Mouse (Mus musculus) heart, embryonic 13.5 days (tissue): Measurements from ENCODE around the gene Eif4e2. TPM values are rescaled to one million over a fixed set of nuclear protein-coding genes. Genes with fewer than 3 reads are reported as not detected.

Experiments
- ATAC-seq: fragments of 200-750 bp; cut with Nextera tagmentation; 2 replicates; pipeline ENCODE4 v1.8.0; 2017; ENCODE audit warnings: moderate TSS enrichment; ENCODE audit not compliant: insufficient number of reproducible peaks, low FRiP score, low TSS enrichment; ENCODE audit errors: extremely low read depth
- H3K27ac ChIP-seq: fragments of 300-500 bp; sonication (generic); replicated peaks from 2 replicates; pipeline ENCODE4 v1.5.1; 2015; ENCODE audit warnings: moderate library complexity, mild to moderate bottlenecking, inconsistent platforms
- H3K27me3 ChIP-seq: fragments of 300-500 bp; sonication (generic); replicated peaks from 2 replicates; pipeline ENCODE4 v1.6.1; 2015; ENCODE audit warnings: mild to moderate bottlenecking, inconsistent platforms
- H3K36me3 ChIP-seq: fragments of 300-500 bp; sonication (generic); 2 replicates; pipeline ENCODE4 v1.6.1; 2015; ENCODE audit warnings: mild to moderate bottlenecking, inconsistent platforms
- H3K4me1 ChIP-seq: fragments of 300-500 bp; sonication (generic); 2 replicates; pipeline ENCODE4 v1.6.1; 2015; ENCODE audit warnings: inconsistent platforms
- H3K4me2 ChIP-seq: fragments of 300-500 bp; sonication (generic); 2 replicates; pipeline ENCODE4 v1.6.1; 2015; ENCODE audit warnings: inconsistent platforms, mild to moderate bottlenecking, moderate library complexity
- H3K4me3 ChIP-seq: fragments of 300-500 bp; sonication (generic); 2 replicates; pipeline ENCODE4 v1.5.1; 2015; ENCODE audit warnings: moderate library complexity, mild to moderate bottlenecking, inconsistent platforms
- H3K9ac ChIP-seq: fragments of 300-500 bp; sonication (generic); 2 replicates; pipeline ENCODE4 v1.6.1; 2015; ENCODE audit warnings: inconsistent platforms, mild to moderate bottlenecking, moderate library complexity
- H3K9me3 ChIP-seq: fragments of 300-500 bp; sonication (generic); 2 replicates; pipeline ENCODE4 v1.6.1; 2016; ENCODE audit warnings: inconsistent platforms
- WGBS: fragments of 180-500 bp; shearing (Covaris S2); methylation state at CpG from one replicate; pipeline ENCODE4 v1.1.7; 2015; ENCODE audit warnings: mixed read lengths; 5-methylcytosine and 5-hydroxymethylcytosine counted together
- polyA plus RNA-seq: library from polyadenylated mRNA; unstranded; fragments of >200 nt; fragmentation: Nextera tagmentation; extraction: Ambion mirVana; gene quantifications from 2 replicates; pipeline ENCODE4 v1.2.1, GENCODE M21; 2015

Gene Eif4e2
- 120 and 123 TPM in 2 replicates for polyA plus RNA-seq

GRCm38 (mm10) chr1:87213735-87214704, at the start of gene Eif4e2:
Eif4e2 (plus strand) TSS chr1:87213914.
- ATAC-seq, result peak; percentile 92
- Histone ChIP-seq H3K4me3 (peak within 1 kb of the TSS; percentile 87), H3K36me3 (peaks cover 14% of the 10 kb centered on the region), H3K9me3 (no peaks in the 10 kb centered on the region), H3K9ac (peak within 1 kb of the TSS; percentile 99), H3K4me1 (peaks cover 42% of the 10 kb centered on the region), H3K27ac (peak within 1 kb of the TSS; percentile 100), H3K4me2 (peak within 1 kb of the TSS; percentile 92), H3K27me3 (peaks cover 15% of the 10 kb centered on the region)
- WGBS, result under 1% methylated on average over 96 of the region's 99 CpGs

- ATAC-seq, result no peak
- Histone ChIP-seq H3K27ac (no peak overlapping the region), H3K9me3 (no peaks in the 10 kb centered on the region), H3K36me3 (no peaks in the 10 kb centered on the region), H3K4me3 (no peak overlapping the region), H3K9ac (no peak overlapping the region), H3K4me1 (no peaks in the 10 kb centered on the region), H3K4me2 (no peak overlapping the region), H3K27me3 (peaks cover 100% of the 10 kb centered on the region)
- 23% methylated on average over 11 of the region's 11 CpGs for WGBS
These were observed 49.4 kb upstream of the Eif4e2 start for GRCm38 (mm10) chr1:87164164-87164795.

DNA sequence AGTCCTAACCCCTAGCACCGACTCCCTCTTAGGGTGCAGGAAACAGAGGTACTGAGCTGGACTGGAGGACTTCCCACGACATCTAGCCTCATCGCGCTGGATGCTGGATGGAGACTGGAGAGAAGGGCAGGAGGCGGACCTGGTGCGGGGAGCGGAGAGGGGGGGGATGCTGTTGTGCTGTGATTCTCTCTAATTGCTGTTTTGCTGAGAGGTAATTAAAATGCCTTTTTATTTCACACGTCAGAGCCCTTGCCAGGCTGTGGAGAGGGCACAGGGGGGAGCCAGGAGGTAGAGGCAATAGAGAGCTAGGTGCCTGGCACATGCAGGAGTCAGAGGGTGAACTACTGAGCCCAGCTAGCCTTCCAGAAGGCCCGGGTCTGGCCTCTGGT, 48.9 kb upstream of the Eif4e2 start:
- Histone ChIP-seq H3K9me3 (no peaks in the 10 kb centered on the region), H3K4me2 (no peak overlapping the region), H3K4me1 (no peaks in the 10 kb centered on the region), H3K9ac (no peak overlapping the region), H3K27me3 (peaks cover 100% of the 10 kb centered on the region), H3K36me3 (no peaks in the 10 kb centered on the region), H3K27ac (no peak overlapping the region), H3K4me3 (no peak overlapping the region)
- ATAC-seq, result no peak
- 41% methylated on average over 9 of the region's 9 CpGs for WGBS

- Histone ChIP-seq H3K4me3 (no peak overlapping the region), H3K27ac (no peak overlapping the region), H3K4me2 (peak overlapping the region; percentile 22), H3K4me1 (peaks cover 14% of the 10 kb centered on the region), H3K36me3 (no peaks in the 10 kb centered on the region), H3K27me3 (peaks cover 93% of the 10 kb centered on the region), H3K9ac (0 out of 2 replicates have a peak overlapping the region, but pooled peaks have one; percentile 47), H3K9me3 (no peaks in the 10 kb centered on the region)
- WGBS, result 11% methylated on average over 19 of the region's 19 CpGs
- no peak for ATAC-seq
These were observed 43.3 kb upstream of the Eif4e2 start for GRCm38 (mm10) chr1:87170458-87170857.

DNA sequence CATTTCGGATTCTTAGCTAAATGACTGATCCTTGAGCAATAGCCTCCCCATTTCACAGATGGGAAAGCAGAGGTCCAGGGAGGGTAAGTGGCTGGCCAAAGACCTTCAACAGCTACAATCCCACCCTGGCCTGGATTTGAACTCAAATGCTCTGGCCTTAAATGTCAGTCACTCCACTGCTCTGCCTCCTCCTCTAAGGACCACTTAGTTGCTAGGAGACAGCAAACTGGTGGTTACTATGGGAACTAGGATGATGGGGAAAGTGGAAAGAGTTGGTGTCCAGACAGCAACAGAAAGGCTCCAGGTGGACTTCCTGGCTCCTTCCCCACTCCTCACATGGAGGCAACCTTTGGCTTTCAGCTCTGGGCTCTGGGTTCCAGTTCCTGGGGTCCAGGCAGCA, 42.4 kb upstream of the Eif4e2 start:
- H3K4me1 ChIP-seq, result peaks cover 20% of the 10 kb centered on the region
- H3K9me3 ChIP-seq, result no peaks in the 10 kb centered on the region
- peaks cover 85% of the 10 kb centered on the region for H3K27me3 ChIP-seq
- no peak overlapping the region for H3K9ac ChIP-seq
- no peak overlapping the region for H3K27ac ChIP-seq
- no peak overlapping the region for H3K4me3 ChIP-seq
- WGBS, result 66% methylated on average over 1 of the region's 1 CpGs
- no peak for ATAC-seq
- no peak overlapping the region for H3K4me2 ChIP-seq
- no peaks in the 10 kb centered on the region for H3K36me3 ChIP-seq

- Histone ChIP-seq H3K9ac (no peak overlapping the region), H3K4me3 (no peak overlapping the region), H3K27me3 (peaks cover 85% of the 10 kb centered on the region), H3K36me3 (no peaks in the 10 kb centered on the region), H3K27ac (no peak overlapping the region), H3K4me1 (peaks cover 20% of the 10 kb centered on the region), H3K4me2 (no peak overlapping the region), H3K9me3 (no peaks in the 10 kb centered on the region)
- ATAC-seq, result no peak
- WGBS, result 41% methylated on average over 9 of the region's 9 CpGs
These were observed 41.4 kb upstream of the Eif4e2 start for GRCm38 (mm10) chr1:87172316-87172715.

DNA sequence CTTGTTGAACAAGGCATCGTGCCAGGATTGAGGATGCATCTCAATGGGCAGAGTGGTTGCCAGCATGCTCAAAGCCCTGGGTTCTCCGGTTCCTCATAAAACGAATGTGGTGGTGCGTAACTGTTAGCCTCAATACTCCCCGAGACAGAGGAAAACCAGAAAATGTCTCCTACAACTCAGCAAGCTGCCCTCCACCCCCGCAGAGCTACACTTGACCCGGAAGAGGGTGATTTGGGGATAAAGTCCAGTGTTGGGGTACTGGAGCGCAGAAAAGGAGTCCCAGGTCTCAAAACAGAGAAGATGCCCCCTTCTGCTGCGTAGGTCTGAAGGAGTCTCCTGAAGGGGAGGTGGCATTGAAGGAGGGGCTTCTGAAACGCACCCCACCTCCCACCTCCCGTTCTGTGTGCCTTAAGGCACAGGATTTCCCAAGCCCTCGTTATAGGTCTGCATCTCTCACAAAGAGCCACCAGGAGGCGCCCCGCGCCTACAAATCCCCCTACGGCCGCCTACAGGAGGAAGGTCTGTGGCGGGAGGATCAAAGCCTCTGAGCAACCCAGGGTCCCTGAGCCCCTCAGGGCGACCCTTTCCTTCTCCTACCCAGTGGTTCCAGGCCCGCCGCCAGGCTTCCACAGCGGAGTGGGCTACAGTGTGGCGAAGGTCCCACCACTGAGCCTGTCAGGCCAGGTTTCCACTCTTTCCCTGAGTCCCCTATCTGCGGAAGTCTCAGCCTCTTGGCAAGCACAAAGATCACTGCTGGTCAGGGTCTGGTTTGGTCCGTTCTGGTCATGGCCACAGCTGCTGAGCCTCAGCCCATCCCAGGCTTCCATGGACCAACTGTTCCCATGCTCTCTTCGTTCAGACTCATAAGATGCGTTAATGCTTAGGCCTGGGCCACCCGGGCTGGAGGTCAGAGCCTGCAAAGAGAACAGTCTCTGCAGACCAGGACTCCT, 39.4 kb upstream of the Eif4e2 start:
- Histone ChIP-seq H3K27me3 (peaks cover 73% of the 10 kb centered on the region), H3K27ac (no peak overlapping the region), H3K36me3 (no peaks in the 10 kb centered on the region), H3K4me2 (peak overlapping the region; percentile 50), H3K9ac (peak overlapping the region; percentile 63; the same call in 1 of the 2 replicates), H3K9me3 (no peaks in the 10 kb centered on the region), H3K4me3 (0 out of 2 replicates have a peak overlapping the region, but pooled peaks have one; percentile 20), H3K4me1 (peaks cover 20% of the 10 kb centered on the region)
- ATAC-seq, result no peak
- WGBS, result 24% methylated on average over 28 of the region's 28 CpGs

DNA sequence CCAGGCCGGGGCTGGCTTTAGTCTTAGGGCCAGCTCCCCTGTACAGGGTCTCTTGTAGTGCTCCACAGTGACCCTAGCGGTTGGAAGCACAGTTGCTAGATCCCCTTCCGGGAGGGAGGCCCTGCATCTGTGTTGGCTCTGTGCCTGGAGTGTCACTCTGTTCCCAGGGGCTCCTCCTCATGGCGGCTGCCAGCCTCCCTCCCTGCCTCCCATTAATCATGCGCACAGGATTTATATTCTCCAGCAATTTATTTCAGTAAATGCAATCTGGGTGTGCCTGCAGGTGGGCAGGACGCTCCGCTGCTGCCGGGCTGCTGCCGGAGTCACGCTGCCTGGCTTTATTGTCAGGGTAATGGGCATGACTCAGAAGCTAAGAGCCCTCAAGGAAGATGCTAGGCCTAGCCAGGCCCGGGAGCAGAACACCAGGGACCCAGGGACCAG, 37.8 kb upstream of the Eif4e2 start:
- Histone ChIP-seq H3K4me1 (peaks cover 12% of the 10 kb centered on the region), H3K27ac (no peak overlapping the region), H3K9ac (no peak overlapping the region), H3K27me3 (peaks cover 67% of the 10 kb centered on the region), H3K4me3 (no peak overlapping the region), H3K4me2 (no peak overlapping the region; the same call in 1 of the 2 replicates), H3K36me3 (no peaks in the 10 kb centered on the region), H3K9me3 (no peaks in the 10 kb centered on the region)
- 22% methylated on average over 11 of the region's 11 CpGs for WGBS
- no peak; the same call in 1 of the 2 replicates for ATAC-seq

- no peak for ATAC-seq
- H3K4me3 ChIP-seq, result no peak overlapping the region
- no peak overlapping the region for H3K4me2 ChIP-seq
- no peak overlapping the region for H3K27ac ChIP-seq
- no peaks in the 10 kb centered on the region for H3K36me3 ChIP-seq
- H3K9ac ChIP-seq, result no peak overlapping the region
- H3K27me3 ChIP-seq, result peaks cover 78% of the 10 kb centered on the region
- H3K9me3 ChIP-seq, result no peaks in the 10 kb centered on the region
- 42% methylated on average over 5 of the region's 5 CpGs for WGBS
- peaks cover 7% of the 10 kb centered on the region for H3K4me1 ChIP-seq
These were observed 32.8 kb upstream of the Eif4e2 start for GRCm38 (mm10) chr1:87180896-87181295.

DNA sequence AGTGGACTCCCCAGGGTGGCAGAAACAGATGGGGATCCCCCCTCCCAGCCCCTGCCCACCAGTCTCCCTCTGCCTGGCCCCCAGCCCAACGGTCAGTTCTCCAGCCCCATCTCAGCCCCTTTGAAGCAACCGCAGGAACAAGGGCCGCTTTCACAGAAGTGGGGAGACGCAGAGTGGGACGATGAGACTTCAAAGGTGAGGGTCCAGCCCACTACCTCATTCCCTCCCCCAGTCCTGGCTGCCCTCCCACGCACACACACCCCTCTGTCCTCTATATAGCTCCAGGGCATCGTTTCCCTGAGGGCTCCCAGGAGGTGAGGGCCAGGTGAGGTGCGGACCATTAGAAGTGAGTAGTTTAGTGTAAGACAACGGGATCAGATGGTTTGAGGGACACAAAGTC, 30.7 kb upstream of the Eif4e2 start, which contains the start of gene Prss56:
Gene Prss56 (plus strand): TSS at position 301 of the 400 bp plus-strand sequence.
- no peaks in the 10 kb centered on the region for H3K36me3 ChIP-seq
- H3K9ac ChIP-seq, result no peak within 1 kb of the TSS
- H3K4me1 ChIP-seq, result peaks cover 13% of the 10 kb centered on the region
- no peak for ATAC-seq
- no peak within 1 kb of the TSS for H3K4me3 ChIP-seq
- H3K4me2 ChIP-seq, result no peak within 1 kb of the TSS
- H3K9me3 ChIP-seq, result no peaks in the 10 kb centered on the region
- H3K27me3 ChIP-seq, result peaks cover 84% of the 10 kb centered on the region
- WGBS, result 48% methylated on average over 9 of the region's 9 CpGs
- no peak within 1 kb of the TSS for H3K27ac ChIP-seq
